Comparison of ENCODE assay signal across 8 mouse cellular contexts in the genomic region with DNA sequence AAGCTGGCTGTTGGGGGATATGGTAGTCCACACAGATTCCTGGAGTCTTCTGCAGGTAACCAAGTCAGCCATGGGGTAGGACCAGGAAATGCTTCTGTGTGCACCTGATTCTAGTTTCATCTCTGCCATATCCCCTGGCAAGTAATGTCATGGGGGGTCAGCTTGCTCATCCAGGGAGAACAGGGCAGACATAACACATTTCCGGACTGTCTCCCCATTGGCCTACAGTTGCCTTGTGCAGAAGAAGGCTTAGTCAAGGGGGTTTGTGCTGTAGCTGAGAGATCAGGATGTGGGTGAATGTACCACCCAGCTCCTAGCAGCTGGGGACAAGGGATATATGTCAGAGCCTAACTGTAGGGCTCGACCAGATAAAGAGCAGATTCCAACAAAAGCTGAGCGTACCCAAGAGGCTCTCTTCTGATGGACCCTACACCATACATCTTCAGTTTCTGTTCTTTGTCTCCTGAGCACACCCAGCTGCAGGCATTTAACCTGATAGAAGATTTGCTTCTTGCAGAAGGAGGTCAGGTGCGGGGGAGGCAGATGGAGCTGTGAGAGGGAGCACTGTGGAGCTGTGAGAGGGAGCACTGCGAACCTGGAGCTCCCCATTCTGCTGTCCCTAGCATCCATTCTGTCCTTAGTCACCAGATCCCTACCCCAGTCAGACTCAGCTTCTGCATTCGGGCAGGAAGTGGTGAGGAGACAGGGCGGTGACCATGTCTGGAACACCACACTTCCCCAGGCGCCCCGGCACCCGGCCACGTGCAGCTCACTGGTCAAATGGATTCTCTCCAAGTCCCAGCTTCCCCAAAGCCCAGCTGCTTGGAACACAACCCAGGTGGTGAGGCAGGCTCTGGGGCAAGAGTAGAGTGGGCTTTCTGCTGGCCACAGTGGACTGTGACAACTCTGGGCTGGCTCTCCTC.
DNase-seq lines count a peak whose midpoint lies in the region; ATAC-seq lines count a peak whose summit lies in the region.

No protein-coding gene starts in this region.

- no peak for ATAC-seq in kidney, embryonic 14.5 days (ENCODE audit: low FRiP score, low TSS enrichment)

- H3K4me2 ChIP-seq in kidney, embryonic 14.5 days (replicated peaks; ENCODE audit: low read depth, low read length), result no peak overlapping the region

- H3K4me3 ChIP-seq in kidney, embryonic 14.5 days (ENCODE audit: low read length), result no peak overlapping the region
- H3K4me3 ChIP-seq in heart, embryonic 10.5 days, result no peak overlapping the region

- H3K4me1 ChIP-seq in kidney, embryonic 14.5 days (ENCODE audit: control insufficient read depth, insufficient read depth, low read length), result peaks cover 6% of the 10 kb centered on the region; the same call in 1 of the 2 replicates
- peaks cover 59% of the 10 kb centered on the region for H3K4me1 ChIP-seq in heart, embryonic 10.5 days

- no peak overlapping the region for H3K27ac ChIP-seq in kidney, embryonic 14.5 days (ENCODE audit: low read depth, low read length)
- peak overlapping the region; percentile 80 for H3K27ac ChIP-seq in heart, embryonic 10.5 days

- H3K9me3 ChIP-seq in kidney, embryonic 14.5 days (ENCODE audit: control insufficient read depth, low read length), result no peaks in the 10 kb centered on the region
- no peaks in the 10 kb centered on the region for H3K9me3 ChIP-seq in heart, embryonic 10.5 days

- WGBS in kidney, embryonic 14.5 days, result 72% methylated on average over 11 of the region's 11 CpGs
- WGBS in heart, embryonic 10.5 days, result 65% methylated on average over 11 of the region's 11 CpGs

- DNase-seq in kidney, adult 11 months, result peak; percentile 82
- peak; percentile 70 for DNase-seq in adrenal gland, postnatal 25 days
- no peak for DNase-seq in heart, embryonic 10.5 days (ENCODE audit: low spot score)
- DNase-seq in layer of hippocampus, postnatal 10 days (ENCODE audit: low spot score in 2 of 2), result peak; percentile 49 to 57
- DNase-seq in lung, postnatal 25 days (ENCODE audit: low spot score), result peak; percentile 94
- DNase-seq in telencephalon, adult 2 months (ENCODE audit: low read depth, low spot score), result peak; percentile 43
- DNase-seq in cerebellum, adult 11 months, result no peak

- H3K9ac ChIP-seq in kidney, embryonic 14.5 days (ENCODE audit: low read depth, low read length), result no peak overlapping the region

- no peaks in the 10 kb centered on the region for H3K36me3 ChIP-seq in kidney, embryonic 14.5 days (ENCODE audit: control insufficient read depth, insufficient read depth, low read length)
- H3K36me3 ChIP-seq in heart, embryonic 10.5 days, result no peaks in the 10 kb centered on the region

- no peaks in the 10 kb centered on the region for H3K27me3 ChIP-seq in kidney, embryonic 14.5 days (ENCODE audit: control insufficient read depth, insufficient read depth, low read length)
- H3K27me3 ChIP-seq in heart, embryonic 10.5 days (ENCODE audit: insufficient read depth, poor library complexity, severe bottlenecking), result no peaks in the 10 kb centered on the region

Comparison
In these comparisons a context has a peak if more than half of its experiments do, and no peak if none do; other contexts are left out.
1. DNase-seq: peak in kidney, adult 11 months (single experiment), adrenal gland, postnatal 25 days (single experiment), layer of hippocampus, postnatal 10 days (2 of 2), lung, postnatal 25 days (single experiment) and telencephalon, adult 2 months (single experiment); none in heart, embryonic 10.5 days (single experiment) and cerebellum, adult 11 months (single experiment).